In genomic region chr1:177489844-177490243, GRCm38 (mm10) we compare ENCODE assay signal across 18 mouse cellular contexts. TPM values are rescaled to one million over a fixed set of nuclear protein-coding genes. Genes with fewer than 3 reads are reported as not detected.
A peak's percentile ranks its signal among the peaks of the same experiment; 100 is the strongest.
DNase-seq lines count a peak whose midpoint lies in the region; ATAC-seq and TF ChIP-seq lines count a peak whose summit lies in the region.
"Had no signal": no experiment of that assay in that cellular context is flagged by ENCODE, and none has a peak within 500 bp of the region (broad histone marks: within the 10 kb centered on the region; RNA-seq: fewer than 3 reads in every experiment).

No protein-coding gene starts in this region.

- H3K4me1 ChIP-seq in lung, embryonic 14.5 days (ENCODE audit: insufficient read depth): no peaks in the 10 kb centered on the region
- no peaks in the 10 kb centered on the region for H3K4me1 ChIP-seq in liver, embryonic 16.5 days (ENCODE audit: control insufficient read depth, low read depth, low read length)
- H3K4me1 ChIP-seq: embryonic facial prominence, embryonic 15.5 days had no signal

- DNase-seq in adrenal gland, adult (ENCODE audit: inconsistent age in 2 of 2, low spot score in 1 of 2): peak; percentile 8 to 18
- no peak for DNase-seq in adrenal gland, postnatal 10 days
- DNase-seq in lung, embryonic 14.5 days: peak; percentile 6
- DNase-seq in lung, postnatal 14 days: no peak
- peak; percentile 60 to 71 for DNase-seq in spleen, postnatal 36 days (ENCODE audit: low spot score in 2 of 2)
- no peak for DNase-seq in cerebellum, adult 9-10 months
- no peak for DNase-seq in urinary bladder, postnatal 14 days (ENCODE audit: low spot score)
- DNase-seq: layer of hippocampus, postnatal 36 days; right cerebral cortex, adult 18-20 months had no signal

- H3K9ac ChIP-seq in lung, embryonic 14.5 days: no peak overlapping the region
- H3K9ac ChIP-seq in liver, embryonic 16.5 days (ENCODE audit: low read depth, low read length): no peak overlapping the region
- H3K9ac ChIP-seq: embryonic facial prominence, embryonic 15.5 days; heart, embryonic 13.5 days; kidney, embryonic 15.5 days; limb, embryonic 12.5 days; neural tube, embryonic 12.5 days had no signal

- H3K36me3 ChIP-seq in lung, embryonic 14.5 days (ENCODE audit: insufficient read depth): no peaks in the 10 kb centered on the region
- no peaks in the 10 kb centered on the region for H3K36me3 ChIP-seq in liver, embryonic 16.5 days (ENCODE audit: control insufficient read depth, insufficient read depth)
- H3K36me3 ChIP-seq: embryonic facial prominence, embryonic 15.5 days; G1E; heart, embryonic 13.5 days; kidney, embryonic 15.5 days; limb, embryonic 12.5 days; neural tube, embryonic 12.5 days had no signal

- TF ChIP-seq CTCF in lung, embryonic 14.5 days (IDR thresholded peaks at IDR 0.05; ENCODE audit: low read depth): no peak

- no peaks in the 10 kb centered on the region for H3K9me3 ChIP-seq in lung, embryonic 14.5 days (ENCODE audit: low read depth, low read length)
- no peaks in the 10 kb centered on the region for H3K9me3 ChIP-seq in liver, embryonic 16.5 days (replicated peaks; ENCODE audit: control insufficient read depth, low read length)
- H3K9me3 ChIP-seq: embryonic facial prominence, embryonic 15.5 days; heart, embryonic 13.5 days; kidney, embryonic 15.5 days; limb, embryonic 12.5 days; neural tube, embryonic 12.5 days had no signal

- no peaks in the 10 kb centered on the region for H3K27me3 ChIP-seq in lung, embryonic 14.5 days (ENCODE audit: insufficient read depth, low read length)
- H3K27me3 ChIP-seq in liver, embryonic 16.5 days (ENCODE audit: control insufficient read depth, insufficient read depth, low read depth, low read length): no peaks in the 10 kb centered on the region
- H3K27me3 ChIP-seq: embryonic facial prominence, embryonic 15.5 days; heart, embryonic 13.5 days; limb, embryonic 12.5 days; neural tube, embryonic 12.5 days had no signal

- WGBS in lung, embryonic 14.5 days: 61% methylated on average over 7 of the region's 7 CpGs
- WGBS in liver, embryonic 16.5 days (ENCODE audit: insufficient replicate concordance): 15% methylated on average over 7 of the region's 7 CpGs

- no peak overlapping the region for H3K27ac ChIP-seq in lung, embryonic 14.5 days (ENCODE audit: low read depth)
- H3K27ac ChIP-seq in liver, embryonic 16.5 days (ENCODE audit: low read length): peak overlapping the region; percentile 15; the same call in 1 of the 2 replicates
- H3K27ac ChIP-seq: embryonic facial prominence, embryonic 15.5 days; heart, embryonic 13.5 days; kidney, embryonic 15.5 days; limb, embryonic 12.5 days; neural tube, embryonic 12.5 days had no signal

- no peak overlapping the region for H3K4me2 ChIP-seq in lung, embryonic 14.5 days
- H3K4me2 ChIP-seq in liver, embryonic 16.5 days (ENCODE audit: low read depth, low read length): no peak overlapping the region
- H3K4me2 ChIP-seq: embryonic facial prominence, embryonic 15.5 days; heart, embryonic 13.5 days; kidney, embryonic 15.5 days; limb, embryonic 12.5 days; midbrain, embryonic 11.5 days; neural tube, embryonic 12.5 days had no signal

- ATAC-seq in lung, embryonic 14.5 days (ENCODE audit: insufficient read depth): no peak
- ATAC-seq in liver, embryonic 16.5 days (ENCODE audit: low read depth): peak; percentile 32; the same call in 1 of the 2 replicates
- ATAC-seq: hindbrain, embryonic 16.5 days had no signal

- no peak overlapping the region for H3K4me3 ChIP-seq in lung, embryonic 14.5 days (ENCODE audit: low read depth, low read length)
- H3K4me3 ChIP-seq in liver, embryonic 16.5 days (ENCODE audit: low read depth, low read length): no peak overlapping the region
- H3K4me3 ChIP-seq: embryonic facial prominence, embryonic 15.5 days; heart, embryonic 13.5 days; kidney, embryonic 15.5 days; limb, embryonic 12.5 days; neural tube, embryonic 12.5 days had no signal

RNA-seq across cellular contexts. Expression of gene Zbtb18, which starts 47.7 kb away (rescaled TPM):
- 10 to 100 TPM; 27.9 to 38.6 TPM for total RNA-seq in adrenal gland, postnatal 10 days (2021)
- 2.1 and 3.0 TPM in 2 replicates for polyA plus RNA-seq in lung, embryonic 14.5 days (2014; fragmentation: Nextera tagmentation; extraction: Ambion mirVana)
- polyA plus RNA-seq in liver, embryonic 16.5 days (2015; fragmentation: Nextera tagmentation; extraction: Ambion mirVana): 0.47 and 0.83 TPM in 2 replicates

Comparison
In these comparisons a context has a peak if more than half of its experiments do, and no peak if none do; other contexts are left out.
1. DNase-seq: peak in adrenal gland, adult (2 of 2), lung, embryonic 14.5 days (single experiment) and spleen, postnatal 36 days (2 of 2); none in adrenal gland, postnatal 10 days (single experiment), lung, postnatal 14 days (single experiment), cerebellum, adult 9-10 months (single experiment) and urinary bladder, postnatal 14 days (single experiment).